Mouse (Mus musculus) ZHBTc4 (cell line): ENCODE measurements at regions not wholly inside any gene's neighbourhood (a gene's known extent, or its start where the extent isn't known, plus 50 kb on each side); places are given as distances from the start of the nearest gene placed in this dataset.

Experiments used
- DNase-seq: peaks from one replicate; pipeline ENCODE4 v3.0.0-alpha.2; 2011; ENCODE audit warnings: low read depth, low spot score

GRCm38 (mm10) chr2:75324146-75324749, 334.8 kb upstream of the Hnrnpa3 start:
- DNase-seq: no peak

GRCm38 (mm10) chr2:75329598-75329997, 329.5 kb upstream of the Hnrnpa3 start:
- no peak for DNase-seq

GRCm38 (mm10) chr2:75341310-75341709, 317.8 kb upstream of the Hnrnpa3 start:
- DNase-seq: no peak

DNA sequence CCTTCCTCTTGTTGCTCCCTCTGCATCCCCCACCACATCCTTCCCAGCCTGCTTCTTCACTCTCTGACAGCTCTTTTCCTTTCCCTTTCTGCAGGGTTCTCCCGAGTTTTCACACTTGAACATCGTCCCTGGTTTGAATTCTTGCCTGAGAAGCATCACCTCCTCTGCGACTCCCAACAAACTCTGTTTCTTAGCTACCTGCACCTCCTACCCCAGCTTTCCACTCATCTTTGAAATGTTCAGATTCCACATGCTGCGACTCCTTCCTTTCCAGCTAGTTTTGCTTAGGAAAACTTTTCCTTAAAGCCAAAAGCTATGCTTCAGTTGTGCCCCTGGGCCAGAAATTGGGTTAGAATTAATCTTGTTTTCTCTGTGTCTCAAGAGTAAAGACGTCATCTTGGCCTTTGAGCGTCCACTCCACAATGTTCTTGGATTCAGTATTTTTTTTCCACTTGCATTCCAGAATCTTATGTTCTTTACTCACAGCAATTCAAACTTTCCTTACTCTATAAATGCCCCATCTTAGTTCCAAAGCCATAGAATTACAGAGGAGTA, 317.3 kb upstream of the Hnrnpa3 start:
- no peak for DNase-seq

DNA sequence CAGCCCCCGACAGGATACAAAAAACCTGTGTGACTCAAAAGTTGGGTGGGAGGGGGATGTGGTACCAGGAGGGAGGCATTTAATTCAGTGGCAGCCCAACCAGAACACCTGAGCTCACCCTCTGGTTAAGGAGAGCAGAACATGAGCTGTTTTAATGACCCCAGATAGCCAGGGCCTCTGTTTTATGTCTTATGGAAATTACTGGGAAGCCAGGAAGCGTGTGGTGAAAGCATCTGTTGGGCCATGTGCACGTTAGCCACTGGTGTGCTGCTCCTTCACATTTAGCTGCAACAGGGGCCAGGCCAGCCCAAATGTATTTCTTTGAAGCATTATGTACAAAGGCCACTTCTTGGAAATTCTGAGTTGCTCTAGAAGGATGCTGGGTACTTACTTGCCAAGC, 308.2 kb upstream of the Hnrnpa3 start:
- DNase-seq: no peak

- DNase-seq: no peak
Measured at GRCm38 (mm10) chr2:75351965-75352364, 307.1 kb upstream of the Hnrnpa3 start.

DNA sequence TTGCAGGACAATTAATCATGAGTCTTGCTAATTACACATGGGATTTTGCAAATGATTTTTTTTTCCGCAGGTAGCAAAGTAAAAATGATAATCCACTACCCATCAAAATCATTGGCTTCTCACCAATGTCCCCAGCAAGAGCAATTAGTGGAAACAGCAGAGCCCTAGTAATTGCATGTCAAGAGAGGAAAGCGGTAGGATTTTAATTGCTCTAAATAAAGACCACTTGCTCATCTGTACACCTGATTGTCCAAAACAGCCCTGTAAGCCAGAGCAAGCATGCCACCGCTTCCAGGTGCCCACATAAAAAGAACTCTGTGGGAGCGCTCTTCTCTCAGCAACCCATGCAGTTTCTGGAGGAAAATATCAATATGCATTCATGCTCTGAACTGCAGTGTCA, 306.5 kb upstream of the Hnrnpa3 start:
- no peak for DNase-seq

DNA sequence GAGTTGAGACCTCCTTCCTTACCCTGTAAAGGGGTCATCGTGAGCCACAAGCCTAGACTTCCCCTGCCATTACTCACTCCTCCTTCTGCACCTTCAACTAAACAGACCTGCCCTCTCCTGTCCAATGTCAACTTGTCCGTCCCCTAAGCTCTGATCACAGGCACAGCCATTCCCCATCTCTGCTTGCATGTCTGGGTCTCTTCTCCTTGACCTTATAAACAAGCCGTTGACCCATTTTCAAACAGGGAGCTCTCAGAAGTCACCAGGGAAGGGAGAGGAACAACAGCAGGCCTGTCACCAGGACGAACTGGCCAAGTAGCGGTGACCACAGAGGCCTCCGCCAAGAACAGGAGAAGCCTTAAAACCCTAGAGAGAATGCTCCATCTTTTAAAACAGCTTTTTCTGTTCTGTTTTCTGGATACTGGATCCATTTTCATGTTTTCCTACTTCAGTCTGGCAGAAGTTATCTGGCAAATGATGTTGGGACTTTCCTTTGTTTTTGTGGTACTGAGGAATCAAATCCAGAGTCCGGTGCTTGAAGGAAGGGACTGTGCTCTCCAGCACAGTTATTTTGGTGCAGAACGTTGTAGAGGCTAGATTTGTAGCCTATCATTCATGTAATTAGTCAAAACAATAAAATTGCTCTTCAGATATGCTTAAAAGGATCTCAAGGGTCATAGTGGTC, 302.2 kb upstream of the Hnrnpa3 start:
- DNase-seq: no peak

- DNase-seq: no peak
Measured at GRCm38 (mm10) chr2:75357516-75357915, 301.5 kb upstream of the Hnrnpa3 start.

GRCm38 (mm10) chr2:75360936-75361335, 298.1 kb upstream of the Hnrnpa3 start:
- no peak for DNase-seq

DNA sequence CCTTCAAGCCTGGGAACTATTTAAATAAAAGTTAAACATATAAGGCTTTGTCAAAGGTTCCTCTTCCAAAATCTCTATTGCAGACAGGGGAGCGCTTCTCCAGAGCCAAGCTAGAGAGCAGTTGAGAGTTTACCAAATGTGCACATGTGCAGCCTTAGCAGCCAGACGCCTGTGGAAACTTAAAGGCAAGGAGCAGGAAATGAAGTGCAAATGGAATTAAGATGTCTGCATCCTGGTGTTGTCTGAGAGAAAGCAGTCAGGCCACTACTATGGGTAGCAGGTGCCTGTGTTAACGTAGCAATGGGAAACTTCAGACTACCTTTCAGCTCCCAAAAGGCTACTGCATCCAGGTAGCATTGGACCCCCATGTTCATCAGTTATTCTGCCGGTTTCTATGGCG, 282.4 kb upstream of the Hnrnpa3 start:
- DNase-seq: no peak

GRCm38 (mm10) chr2:75385551-75386263, 273.4 kb upstream of the Hnrnpa3 start:
- DNase-seq: no peak

DNA sequence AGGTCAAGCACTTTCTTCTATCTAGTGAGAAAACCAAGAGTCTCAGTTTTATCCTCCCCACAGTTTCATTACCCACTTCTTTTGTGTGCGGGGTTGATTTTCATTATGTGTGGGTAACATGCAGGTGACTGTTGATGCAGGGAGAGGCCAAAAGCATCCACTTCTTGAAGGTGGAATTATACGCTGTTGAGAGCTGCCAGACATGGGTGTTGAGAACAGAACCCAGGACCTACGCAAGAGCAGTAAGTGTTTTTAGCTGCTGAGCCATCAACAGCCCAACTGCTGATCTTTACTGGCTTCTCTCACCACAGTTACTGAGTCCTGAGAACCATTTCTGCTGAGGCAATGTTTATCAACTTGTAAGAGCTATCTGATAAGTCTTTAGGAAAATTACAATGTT, 272.4 kb upstream of the Hnrnpa3 start:
- no peak for DNase-seq

GRCm38 (mm10) chr2:75392041-75392440, 267.0 kb upstream of the Hnrnpa3 start:
- DNase-seq: no peak

DNA sequence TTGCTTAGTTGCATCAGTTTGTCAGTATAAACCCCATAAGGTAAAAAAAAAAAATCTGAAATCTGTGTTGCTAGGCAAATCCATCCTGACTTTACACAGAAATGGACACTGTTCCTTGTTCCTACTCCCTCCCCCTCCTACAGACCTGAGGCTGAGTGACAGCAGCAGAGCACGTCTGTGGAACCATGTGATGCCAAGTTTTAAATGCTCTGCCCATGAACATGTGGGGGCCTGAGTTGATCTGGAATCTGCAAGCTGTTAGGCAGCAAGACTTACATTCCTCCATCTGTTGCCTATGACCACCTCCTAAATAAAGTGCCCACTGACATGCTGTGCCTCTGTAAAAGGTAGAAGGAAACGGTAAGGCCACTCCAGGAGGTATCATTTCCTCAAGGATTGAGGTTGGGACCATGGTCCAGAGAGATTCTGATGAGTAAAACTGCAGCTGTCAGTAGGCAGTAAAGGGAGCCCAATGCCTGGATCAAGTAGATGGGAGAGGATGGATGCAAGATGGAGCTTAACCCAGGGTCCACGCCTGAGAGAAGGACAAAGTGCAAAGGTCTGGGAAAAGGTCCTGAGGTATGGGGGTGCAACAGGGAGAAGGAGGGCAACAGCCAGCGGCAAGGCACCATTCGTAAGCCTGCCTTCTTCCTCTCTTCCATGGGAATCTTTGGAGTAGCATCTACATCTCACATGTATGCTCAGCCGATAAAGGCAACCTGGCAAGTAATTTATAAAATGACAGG, 264.0 kb upstream of the Hnrnpa3 start:
- DNase-seq: no peak

DNA sequence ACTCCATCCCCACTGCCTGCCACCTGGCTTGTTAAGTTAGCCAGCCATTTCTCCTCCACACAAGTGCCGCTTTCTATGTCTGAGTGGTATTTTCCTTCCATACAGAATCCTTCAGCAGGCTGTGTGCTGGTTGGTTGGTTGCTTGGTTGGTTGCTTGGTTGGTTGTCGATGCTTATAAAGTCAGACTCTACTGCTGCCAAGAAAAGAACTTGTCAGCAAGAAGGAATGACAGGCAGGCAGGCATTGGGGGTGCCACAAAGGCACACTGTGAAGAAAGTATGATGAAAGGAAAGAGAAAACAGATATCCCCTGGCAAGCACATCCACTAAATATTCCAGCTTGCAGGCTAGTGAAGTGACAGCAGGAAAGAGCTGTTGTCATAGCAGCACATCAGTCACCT, 263.0 kb upstream of the Hnrnpa3 start:
- no peak for DNase-seq

DNA sequence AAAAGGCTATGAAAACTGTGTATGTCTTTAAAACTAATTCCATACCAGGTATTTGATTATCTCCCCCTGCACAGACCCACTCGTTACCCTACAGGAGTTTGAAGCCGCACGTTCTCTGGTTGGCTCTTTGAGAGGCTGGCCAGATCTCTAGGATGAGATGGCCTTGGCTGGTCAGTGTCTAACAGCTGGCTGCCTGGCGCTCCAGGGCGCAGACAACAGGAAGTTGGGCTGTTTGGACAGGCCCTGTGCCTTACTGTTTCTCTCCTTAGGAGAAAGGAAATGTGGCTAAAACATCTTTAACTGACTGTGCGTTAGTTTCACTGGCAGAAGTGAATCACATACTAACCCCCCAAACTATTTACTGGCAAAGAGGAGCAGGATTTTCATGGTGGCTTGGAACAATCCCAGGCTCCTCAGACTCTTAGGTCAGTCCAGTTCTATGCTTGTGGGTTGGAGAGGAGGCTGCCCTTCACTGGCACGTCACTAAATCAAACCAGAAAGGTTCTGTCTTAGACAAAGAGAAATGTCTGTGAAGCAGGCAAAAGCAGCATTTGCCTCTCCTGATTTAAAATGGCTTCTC, 258.7 kb upstream of the Hnrnpa3 start:
- no peak for DNase-seq

DNA sequence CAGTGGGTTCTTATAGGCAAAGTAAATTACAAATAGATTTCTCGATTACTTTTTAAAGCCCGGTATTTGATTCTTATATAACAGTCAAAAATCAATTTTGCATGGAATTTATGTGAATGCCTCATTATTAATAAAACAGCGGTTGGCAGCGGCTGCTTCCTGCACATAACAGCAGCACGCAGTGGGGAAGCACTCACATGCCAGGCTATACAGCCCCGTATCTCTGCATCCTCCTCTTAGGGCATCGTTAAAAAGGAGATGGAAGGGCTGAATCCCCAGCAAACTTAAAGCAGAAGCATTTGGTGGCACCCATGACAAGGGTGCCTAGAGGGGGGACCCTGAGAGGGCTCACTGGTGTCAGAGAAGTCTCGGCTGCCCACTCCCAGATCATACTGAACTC, 255.3 kb upstream of the Hnrnpa3 start:
- DNase-seq: no peak

DNA sequence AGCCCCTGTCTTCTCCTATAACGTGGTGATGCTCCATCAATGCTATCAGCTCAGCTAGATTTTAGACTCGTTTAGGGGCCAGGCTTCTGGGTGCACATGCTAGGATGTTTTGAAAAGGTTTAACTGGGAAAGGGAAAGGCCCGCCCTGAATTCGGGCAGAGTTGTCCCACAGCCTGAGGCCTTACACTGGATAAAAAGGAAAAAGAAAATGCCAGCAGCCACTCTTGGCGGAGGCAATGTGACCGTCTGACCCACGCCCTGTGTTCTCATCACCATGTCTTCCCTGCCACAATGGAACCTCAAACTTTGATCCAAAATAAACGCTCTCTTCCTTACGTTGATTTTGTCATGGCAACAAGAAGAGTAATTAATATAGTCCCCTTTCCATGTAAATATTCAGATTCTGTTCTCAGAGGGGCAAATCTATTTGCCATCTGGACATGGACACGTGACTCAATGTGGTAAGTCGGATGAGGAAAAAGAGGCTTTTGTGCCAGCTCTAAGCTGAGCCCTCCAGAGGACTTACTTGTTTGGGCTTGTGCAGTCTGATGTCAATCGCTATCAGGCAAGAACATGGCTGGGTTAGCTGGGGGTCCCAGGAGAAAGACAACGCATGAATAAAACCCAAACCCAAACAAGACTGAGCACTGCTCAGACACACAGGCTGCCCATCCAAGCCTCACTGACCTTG, 253.4 kb upstream of the Hnrnpa3 start:
- no peak for DNase-seq

- DNase-seq: no peak
Measured at GRCm38 (mm10) chr2:75406721-75407455, 252.2 kb upstream of the Hnrnpa3 start.
